Mouse (Mus musculus): Measurements from ENCODE around the gene Hmg20b.

The Hmg20b gene

GRCm38 (mm10) chr10:81354738-81355477, 4.6 kb upstream of the Hmg20b start:
- DNase-seq (ENCODE audit: low spot score) = no peak

DNA sequence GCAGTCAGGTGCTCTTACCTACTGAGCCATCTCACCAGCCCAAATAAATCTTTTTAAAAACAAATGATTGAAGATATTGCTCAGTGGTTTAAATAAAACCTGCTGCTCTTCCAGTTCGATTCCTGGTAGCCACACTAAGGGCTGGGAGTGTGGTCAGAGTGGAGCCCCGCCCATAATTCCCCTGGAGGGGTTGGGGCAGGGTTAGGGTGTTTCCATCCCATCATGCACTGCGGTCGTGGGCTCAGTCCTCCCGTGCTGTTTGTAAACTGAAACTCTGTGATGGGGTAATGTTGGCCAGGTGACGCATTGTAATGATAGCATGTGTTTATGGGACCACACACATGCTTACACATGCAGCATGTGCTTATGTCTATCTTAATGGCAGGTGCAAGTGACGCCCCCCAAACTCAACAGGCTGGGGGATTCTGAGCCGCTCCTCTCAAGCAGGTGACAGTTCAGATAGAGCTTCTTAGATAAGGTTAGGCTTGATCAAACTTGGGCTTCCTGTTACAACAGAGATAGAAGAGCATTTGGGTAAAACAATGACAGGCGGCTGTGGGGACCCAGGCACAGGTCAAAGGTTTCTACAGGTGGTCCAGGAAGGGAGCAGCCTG, 1.5 kb upstream of the Hmg20b start:
- no peak for DNase-seq (ENCODE audit: low spot score)

DNA sequence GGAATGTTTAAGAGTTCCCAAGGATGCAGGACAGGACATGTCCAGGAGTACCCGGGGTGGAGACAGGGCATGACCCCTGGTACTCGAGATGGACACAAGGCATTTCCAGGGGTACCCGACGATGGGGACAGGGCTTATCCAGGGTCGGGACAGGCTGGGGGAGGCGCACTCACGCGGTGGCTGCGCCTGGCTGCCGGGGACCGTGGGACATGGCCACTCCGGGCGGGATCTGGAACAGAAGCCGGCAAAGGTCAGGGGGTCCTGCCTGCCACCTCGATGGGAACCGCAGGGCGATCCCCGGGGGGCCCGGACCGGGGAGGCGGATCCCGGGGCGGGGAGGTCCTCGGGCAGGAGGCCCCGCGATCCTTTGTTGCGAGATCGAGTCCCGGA, 324 bp downstream of the Hmg20b start:
- DNase-seq (ENCODE audit: low spot score) = no peak

DNA sequence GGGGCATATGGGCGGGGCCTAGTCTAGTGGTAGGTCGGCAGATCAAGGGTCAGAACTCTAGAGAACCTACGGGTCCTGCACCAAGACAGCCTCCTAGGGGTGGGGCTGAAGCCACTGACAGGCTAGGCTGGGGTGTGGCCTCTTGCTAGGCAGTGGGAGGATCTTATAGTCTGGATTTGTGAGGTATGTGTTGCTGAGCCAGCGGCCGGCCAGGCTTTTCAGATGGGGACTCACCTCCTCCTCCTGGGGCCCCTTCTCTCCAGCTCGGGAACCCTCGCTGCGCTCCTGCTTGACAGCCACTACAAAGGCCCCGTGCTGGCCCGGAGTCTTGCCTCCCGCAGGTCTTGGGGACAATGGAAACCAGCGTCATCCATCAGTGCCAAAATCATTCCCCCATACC, 1.1 kb downstream of the Hmg20b start:
- DNase-seq (ENCODE audit: low spot score) = peak; percentile 57

DNA sequence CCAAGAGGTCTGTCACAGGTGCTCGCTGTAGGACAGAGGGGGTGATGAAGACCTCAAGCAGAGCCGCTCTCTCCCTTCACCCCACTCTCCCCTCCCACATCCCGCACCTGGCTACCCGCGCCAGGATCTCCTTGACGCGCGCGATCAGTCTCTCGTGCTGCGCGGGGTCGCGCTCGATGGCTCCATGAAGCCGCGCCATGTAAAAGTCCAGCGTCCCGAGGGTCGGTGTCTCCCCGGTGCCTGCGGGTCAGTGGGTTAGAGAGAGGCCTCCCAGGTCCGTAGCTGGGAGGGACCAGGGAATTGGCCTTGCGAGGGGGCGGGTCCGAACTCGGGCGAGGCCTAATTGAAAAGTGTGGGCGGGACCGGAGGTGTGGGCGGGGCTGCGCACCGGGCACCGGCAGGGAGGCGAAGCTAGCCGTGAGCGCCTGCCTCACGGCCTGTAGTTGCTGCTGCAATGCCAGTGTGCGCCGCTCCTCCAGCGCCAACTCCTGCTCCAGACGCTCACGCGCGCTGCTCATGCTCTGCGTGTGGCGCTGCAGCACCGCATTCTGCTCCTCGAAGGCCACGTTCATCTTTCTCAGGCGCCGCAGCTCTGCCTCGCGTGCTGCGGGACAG, 3.7 kb downstream of the Hmg20b start:
- peak; percentile 85 for DNase-seq (ENCODE audit: low spot score)

- DNase-seq (ENCODE audit: low spot score) = peak; percentile 72
Measured at GRCm38 (mm10) chr10:81345162-81345534, 5.1 kb downstream of the Hmg20b start.

DNA sequence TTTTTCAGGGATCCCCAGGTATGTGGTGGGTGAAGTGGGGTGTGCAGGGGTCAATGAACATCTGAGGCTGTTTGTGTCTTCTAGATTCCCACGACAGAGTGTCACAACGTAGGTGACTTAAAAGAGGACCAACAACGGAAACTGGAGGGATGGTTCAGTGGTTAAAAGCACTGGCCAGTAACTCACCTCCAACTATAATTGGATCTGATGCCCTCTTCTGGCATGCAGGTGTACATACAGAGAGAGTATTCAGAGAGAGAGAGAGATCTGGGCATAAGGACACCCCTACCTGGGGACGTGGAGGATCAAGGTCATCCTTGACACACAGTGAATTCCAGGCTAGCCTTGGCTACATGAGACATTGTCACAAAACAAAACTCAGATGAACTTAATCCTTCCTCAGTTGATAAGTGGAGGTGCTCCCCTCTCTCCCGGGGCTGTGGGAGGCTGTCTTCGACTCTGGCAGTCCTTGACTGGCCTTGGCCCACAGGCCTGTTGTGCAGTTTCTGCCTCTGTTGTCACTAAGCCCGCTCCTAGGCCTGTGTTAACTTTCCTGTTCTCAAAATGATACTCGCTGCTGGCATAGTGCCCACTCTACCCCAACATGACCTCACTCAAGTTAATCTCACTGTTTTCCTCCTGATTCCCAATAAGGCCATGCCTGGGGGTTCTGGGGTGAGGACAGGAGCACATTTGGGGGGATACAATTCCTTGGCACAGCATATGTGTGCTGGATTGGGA, 5.7 kb downstream of the Hmg20b start:
- peak; percentile 86 for DNase-seq (ENCODE audit: low spot score)

DNA sequence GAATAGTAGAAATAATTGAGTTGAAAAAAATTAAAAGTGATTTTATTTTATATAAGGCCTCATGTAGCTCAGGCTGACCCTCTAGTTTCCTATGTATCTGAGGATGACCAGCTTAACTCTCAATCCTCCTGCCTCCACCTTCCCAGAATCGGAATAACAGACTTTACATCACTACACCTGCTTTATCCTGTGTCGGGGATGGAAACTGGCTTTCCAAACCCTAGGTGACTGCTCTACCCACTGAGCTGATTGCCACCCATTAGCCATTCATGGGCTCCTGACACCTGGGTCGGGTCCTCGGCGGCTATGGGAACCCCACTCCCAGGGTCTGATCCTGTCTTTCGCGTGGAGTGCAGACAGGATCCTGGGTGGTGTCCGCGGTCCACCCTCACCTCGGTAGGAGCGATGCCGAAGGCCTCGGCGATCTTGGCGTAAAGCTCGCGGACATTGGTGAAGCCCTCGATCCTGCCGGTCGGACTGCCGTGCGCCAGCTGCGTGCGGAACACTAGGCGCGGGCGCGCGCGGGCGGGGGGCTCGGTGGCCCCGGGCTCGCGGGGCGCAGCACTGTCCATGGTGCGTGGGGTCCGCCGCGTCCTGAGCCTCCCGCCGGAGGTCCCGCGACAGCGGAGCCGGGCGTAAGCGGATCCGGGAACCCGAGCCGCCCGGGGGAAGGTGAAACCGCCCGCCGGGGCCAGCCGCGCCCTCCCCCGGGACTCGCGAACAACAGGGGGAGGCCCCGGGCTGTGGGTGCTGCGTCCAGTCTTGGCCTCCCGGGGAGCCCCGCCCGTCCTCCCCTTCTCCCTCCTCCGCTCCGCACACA, 7.4 kb downstream of the Hmg20b start, which contains the start of gene Gipc3:
Gipc3 (minus strand) TSS at position 581 of the 820 bp plus-strand sequence.
- no peak for DNase-seq (ENCODE audit: low spot score)

DNA sequence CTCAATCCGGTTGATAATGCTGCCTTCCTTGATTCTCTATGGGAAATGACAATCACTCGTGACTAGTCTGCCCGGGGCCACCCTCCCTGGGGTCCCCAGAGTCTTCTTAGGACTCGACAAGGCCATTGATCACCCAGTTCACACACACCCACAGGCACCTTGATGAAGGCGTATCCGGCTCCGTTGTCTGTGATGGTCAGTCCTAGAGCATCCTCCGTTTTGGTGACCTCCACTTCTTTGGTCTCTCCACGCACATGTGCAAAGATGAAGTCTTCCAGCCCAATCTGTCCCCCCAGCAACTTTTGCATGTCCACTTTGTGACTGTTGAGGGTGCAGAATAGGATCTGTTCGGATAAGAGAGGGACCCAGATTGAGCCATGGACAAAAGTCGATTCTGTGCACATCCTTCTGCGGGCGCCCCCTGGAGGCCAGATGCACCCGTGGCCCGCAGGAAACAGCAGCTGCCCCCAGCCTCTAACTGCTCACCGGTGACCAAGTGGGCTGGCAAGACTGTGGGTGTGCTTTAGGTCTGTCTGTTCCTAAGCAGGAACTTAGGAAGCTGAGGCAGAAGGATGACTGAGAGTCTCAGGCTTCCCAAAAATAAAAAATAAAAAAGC, 8.8 kb downstream of the Hmg20b start:
- no peak for DNase-seq (ENCODE audit: low spot score)

DNA sequence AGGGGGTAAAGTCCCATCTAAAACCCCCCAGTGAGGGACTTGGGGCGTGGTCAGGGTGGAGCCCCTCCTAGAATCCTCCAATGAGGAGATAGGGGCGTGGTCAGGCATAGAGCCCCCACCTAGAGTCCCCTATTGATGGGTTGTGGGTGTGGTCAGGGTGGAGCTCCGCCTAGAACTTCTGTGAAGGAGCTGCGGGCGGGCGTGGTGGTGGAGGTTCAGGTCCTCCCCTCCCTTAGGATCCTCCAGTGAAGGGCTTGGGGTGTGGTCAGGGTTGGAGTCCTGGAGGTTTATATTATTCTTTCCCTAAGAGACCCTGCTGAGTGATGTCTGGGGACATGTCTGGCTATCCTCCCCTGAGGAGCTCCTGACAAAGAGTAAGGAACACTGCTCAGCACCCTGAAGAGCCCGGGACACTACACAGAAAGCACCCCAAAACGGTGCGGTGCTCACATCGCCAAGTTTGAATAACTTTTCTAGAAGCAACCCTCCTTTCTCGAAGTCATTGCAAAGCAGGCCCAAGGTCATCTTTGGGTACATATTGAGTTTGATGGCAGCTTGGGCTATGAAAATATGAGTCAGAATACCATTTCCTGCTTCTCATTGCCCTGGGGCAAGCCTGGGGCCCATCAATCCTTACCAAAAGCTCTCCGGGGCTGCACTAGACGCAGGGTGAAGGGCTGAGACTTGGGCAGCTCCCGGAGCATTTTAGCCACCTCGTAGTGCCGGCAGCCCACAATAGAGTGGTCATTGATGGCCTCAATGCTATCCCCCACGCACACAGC, 9.5 kb downstream of the Hmg20b start:
- no peak for DNase-seq (ENCODE audit: low spot score)

DNA sequence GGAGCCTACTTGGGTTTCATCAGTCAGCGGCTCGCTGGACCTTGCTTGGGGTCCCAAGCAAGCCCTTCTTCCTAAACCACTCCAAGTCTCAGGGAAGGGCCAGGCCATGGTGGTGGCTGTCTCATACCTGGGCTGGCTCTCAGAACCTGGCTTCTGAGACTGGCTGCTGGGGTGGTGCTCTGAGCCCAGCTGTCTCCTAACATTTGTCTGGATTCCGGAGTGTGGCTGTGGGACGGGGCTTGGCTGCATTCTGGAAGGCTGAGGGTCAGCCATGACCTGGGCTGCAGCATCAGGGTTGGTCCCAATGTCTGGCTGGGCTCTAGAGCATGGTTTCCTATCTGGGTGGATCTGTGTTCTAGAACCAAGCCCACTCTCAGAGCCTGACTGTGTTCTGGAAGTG, 13.7 kb downstream of the Hmg20b start:
- no peak for DNase-seq (ENCODE audit: low spot score)

DNA sequence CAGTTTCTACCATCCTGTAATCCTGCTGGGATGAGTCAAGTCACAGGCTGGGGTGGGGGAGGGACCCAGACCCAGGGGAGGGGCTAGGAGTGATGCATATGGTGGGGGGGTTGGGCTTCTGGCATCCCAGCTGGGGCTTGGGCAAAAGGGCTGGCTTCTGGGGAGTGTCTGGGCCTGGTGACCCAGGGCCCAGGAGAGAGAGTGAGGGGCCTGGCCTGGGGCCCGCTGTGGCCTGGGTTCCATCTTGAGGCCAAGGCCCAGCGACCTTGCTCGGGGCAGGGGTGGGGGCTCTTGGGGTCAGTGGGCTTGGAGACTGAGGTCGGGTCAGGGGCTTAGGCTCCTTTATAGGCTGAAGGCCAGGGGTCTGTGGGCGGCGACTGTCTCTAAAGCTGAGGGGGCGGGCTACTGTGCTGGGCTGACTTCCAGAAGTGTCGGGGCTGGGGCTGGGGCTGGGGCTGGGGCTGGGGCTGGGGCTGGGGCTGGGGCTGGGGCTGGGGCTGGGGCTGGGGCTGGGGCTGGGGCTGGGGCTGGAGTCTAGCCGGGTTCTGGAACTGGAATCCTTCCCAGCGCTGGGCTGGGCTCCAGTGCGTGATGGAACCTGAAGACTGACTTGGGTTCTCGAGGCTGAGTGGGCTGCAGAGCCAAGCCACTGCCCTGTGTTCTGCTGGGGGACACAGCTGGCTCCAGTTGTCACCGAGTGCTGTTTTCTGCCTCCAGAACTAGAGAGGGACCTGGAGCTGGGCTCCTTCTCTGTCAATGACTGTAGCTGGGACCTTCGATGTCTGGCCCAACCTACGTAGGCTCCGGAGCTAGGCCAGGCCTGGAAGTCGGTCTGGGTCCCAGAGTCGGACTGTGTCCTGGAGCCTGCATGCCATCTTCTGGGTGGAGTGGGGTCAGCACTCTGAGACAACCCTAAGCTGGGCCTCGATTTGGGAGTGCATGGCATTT, 14.6 kb downstream of the Hmg20b start:
- DNase-seq (ENCODE audit: low spot score) = no peak

GRCm38 (mm10) chr10:81334324-81334723, 16.0 kb downstream of the Hmg20b start:
- no peak for DNase-seq (ENCODE audit: low spot score)

DNA sequence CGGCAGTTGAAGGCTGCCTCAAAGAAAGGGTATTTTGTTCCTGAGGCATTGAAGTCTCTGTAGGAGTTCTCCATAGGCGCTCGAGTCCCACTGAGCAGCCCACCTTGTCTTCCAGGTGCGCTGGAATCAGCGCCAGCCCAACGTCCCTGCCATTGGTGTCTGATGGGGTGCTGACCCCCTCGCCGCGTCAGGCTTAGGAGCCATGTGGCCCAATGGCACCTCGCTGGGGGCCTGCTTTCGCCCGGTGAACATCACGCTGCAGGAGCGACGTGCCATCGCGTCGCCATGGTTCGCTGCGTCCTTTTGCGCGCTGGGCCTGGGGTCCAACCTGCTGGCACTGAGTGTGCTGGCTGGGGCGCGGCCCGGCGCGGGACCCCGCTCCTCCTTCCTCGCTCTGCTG, 18.0 kb downstream of the Hmg20b start:
- DNase-seq (ENCODE audit: low spot score) = no peak

GRCm38 (mm10) chr10:81330007-81330406, 20.3 kb downstream of the Hmg20b start:
- no peak for DNase-seq (ENCODE audit: low spot score)

DNA sequence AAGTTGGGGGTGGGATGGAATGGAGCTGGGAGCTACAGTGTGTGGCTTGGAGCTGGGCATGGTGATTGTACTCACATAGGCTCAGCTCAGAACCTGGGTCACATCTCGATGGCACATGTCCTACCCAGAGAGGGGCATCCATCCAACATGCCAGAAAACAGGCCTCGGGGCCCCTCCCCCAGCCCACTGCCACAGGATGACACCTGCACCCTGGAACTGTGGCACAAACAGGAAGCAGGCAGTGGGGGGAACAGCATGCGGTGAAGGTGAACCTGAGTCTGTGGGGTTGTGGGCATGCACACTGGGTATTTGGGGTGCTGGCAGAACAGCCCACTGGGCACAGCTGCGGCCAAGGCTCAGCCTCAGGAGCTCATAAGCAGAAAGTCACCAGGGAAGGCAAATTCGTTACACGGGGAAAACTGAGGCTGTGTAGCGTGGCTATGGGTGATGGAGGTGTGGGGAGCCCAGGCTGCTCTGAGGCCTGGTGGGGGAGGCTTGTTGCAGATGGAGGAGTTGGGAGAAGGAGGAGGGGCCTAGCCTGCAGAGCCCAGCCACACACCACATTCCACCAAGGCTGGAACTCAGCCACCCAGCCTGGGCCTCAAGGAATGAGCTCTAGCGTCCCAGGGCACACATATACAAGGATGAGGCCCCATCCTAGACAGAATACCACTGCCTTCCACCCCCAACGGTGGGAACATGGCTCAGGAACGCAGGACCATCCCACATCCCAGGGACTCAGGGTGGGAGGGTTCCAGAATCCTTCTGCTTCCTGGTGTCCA, 20.9 kb downstream of the Hmg20b start:
- no peak for DNase-seq (ENCODE audit: low spot score)

DNA sequence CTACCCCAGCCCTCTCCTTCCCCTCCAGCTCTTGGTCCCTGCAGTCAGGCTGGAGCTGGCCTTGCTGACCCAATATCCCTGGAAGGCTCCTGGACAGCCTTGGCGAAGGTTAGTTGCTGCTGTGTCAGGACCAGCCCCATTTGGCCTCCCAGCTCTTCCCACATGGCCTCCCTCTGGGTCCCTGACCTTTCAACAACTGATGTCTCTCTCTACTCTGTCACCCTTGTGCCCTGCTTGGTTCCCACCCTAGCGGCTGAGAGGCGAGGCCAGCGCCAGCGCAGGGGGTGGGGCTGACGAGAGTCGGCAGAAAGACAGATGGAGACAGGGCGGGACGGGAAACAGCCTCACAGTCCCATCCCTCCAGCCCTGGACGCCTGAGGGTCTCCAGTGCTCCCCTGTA, 21.9 kb downstream of the Hmg20b start, which contains the start of gene Tbxa2r:
Tbxa2r (plus strand) TSS at position 346 of the 400 bp plus-strand sequence.
- peak; percentile 66 for DNase-seq (ENCODE audit: low spot score)

GRCm38 (mm10) chr10:81327959-81328358, 22.3 kb downstream of the Hmg20b start:
- DNase-seq (ENCODE audit: low spot score) = no peak

GRCm38 (mm10) chr10:81326858-81327257, 23.4 kb downstream of the Hmg20b start:
- no peak for DNase-seq (ENCODE audit: low spot score)
